Mouse (Mus musculus) adrenal gland, adult 18-20 months (tissue): ENCODE measurements around the gene Sh2d3c. TPM values are rescaled to one million over a fixed set of nuclear protein-coding genes. Genes with fewer than 3 reads are reported as not detected.

Experiments
- DNase-seq, 2 experiments: peaks; one replicate each; pipeline ENCODE4 v3.0.0; 2021 to 2022; ENCODE audit warnings: low spot score in 2 of 2
- total RNA-seq, 2 experiments: library from RNA; stranded (reverse); gene quantifications; 1 replicate in 1 of 2; 2 replicates in 1 of 2; pipeline ENCODE4 v1.2.3; 2021

Gene Sh2d3c
- total RNA-seq, 2 experiments from 2014 or later = 11.6 to 14.9 TPM

DNA sequence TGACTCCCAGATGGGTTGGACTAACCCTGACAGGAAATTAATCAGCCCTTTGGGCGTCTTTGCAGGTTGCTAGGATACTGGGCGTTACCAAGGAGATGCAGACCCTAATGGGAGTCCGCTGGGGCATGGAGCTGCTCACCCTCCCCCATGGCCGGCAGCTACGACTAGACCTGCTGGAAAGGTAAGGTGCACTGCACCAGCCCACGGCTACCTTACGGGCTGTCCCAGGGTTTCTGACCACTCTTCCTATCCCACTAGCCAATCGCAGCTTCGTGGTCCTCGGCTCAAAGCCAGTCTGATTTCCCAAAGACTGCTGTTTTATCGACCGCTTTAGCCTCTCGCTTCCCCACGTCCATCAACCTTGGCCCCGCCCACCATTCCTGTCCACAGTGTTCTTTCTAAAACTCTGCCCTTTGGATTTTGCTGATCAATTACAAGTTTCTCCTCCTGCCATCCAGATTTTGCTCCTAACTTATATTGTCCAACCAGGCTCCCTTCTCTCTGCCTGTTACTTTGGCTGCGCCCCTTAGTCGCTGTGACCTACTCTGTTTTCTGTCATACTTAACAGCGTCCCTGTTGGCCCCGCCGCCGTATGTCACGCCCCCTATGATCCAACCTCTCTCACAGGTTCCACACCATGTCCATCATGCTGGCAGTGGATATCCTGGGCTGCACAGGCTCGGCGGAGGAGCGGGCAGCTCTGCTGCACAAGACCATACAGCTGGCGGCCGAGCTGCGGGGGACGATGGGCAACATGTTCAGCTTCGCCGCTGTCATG is 30.2 kb downstream of the Sh2d3c start:
- DNase-seq = peak; percentile 57 to 60

DNA sequence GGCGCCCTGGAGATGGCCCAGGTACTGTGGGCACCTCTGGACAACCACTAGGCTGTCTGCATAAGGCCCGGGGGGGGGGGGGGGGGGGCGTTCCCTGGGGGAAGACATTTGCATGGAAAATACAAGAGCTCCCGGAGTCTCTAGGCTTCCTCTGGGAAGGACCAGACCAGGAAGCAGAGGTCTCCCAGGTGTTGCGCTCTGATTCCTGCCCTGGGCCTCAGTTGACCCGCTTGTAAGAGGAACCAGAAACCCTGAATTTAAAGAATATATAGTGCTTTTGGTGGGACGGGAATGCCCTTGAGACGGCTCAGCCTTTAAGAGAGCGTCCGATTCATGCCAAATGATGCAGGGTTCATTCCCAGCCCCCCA is 30.8 kb downstream of the Sh2d3c start:
- no peak for DNase-seq

DNA sequence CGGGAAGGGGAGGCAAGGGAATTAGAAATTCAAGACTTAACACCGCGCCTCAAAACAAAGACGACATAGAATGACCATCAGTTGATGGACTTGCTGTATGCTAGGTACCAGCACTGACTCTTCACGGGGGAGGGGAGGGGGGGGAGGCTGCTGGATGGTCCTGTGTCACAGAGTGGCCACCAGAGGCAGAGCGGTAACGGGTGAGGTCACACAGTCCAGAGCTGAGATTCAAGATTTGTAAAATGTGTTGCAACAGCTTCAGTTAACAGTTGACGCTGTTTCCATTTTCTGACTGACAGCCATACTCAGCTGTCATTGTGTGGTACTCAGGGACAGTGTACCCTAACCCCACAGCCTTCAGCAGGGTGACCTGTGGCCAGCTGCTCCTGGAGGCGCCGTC is 31.3 kb downstream of the Sh2d3c start:
- DNase-seq = no peak

DNA sequence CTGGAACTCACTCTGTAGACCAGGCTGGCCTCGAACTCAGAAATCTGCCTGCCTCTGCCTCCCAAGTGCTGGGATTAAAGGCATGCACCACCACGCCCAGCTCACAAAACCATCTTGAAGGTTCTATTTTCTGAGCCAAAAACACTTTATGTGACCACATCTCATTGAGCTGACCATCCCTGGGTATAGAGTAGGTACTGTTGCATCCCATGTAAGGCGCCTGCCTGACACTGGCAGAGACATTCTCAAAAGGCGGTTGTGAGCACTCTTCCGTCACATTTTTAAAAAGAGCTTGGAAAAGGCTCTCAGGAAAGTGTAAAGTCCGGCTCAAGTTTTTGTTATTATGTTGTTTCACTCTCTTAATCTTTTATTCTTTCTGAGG is 35.8 kb downstream of the Sh2d3c start:
- no peak for DNase-seq

DNA sequence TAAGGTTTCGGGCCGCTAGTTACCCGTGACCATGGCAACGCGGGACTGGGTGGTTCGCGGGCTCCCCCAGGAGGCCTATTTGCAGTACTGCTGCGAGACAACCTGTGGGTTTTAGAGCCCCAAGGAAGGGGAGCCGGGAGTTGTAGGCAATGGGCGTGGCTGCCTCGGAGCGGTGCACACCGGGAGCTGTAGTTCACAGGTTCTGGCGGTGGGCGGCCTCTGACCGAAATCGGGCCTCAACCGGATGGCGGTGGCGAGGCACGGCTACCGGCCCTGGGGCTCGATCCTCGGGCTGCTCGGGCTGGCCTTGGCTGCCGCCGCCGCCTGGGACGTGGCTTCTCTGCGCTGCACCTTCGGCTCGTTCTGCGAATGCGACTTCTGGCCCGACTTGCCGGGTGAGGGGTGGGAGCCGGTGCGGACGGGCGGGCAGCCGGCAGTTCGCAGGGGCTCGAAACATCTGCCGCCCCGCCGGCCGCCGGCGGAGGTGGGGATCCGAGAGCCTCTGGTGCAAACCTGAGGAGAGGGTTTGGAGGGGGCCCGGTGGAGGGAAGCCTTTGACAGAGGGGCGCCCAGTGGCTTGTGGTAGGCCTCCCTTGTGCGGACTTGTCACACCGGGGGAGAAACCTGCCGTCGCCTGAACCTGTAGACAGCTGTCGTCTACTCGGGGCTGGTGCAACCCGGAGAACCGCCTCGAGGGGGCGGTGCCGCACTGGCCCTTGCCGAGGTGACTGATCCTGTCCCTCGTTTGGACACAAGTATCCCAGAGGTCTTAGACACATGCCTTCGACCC is 36.4 kb downstream of the Sh2d3c start, which contains the start of gene Tor2a:
Gene Tor2a, plus strand, starts transcription at position 179 of the 790 bp plus-strand sequence.
- peak; percentile 93 to 96 for DNase-seq

DNA sequence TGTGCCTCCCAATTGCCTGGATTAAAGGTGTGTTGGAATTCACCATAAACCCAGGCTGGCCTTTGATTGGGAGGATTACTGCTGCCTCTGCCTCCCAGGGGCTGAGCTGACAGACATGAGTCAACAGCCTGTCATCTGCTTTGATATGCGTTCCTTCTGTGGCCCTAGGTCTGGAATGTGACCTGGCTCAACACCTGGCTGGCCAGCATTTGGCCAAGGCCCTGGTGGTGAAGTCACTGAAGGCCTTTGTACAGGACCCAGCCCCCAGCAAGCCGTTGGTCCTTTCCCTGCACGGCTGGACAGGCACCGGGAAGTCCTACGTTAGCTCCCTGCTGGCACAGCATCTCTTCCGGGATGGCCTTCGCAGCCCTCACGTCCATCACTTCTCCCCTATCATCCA is 37.6 kb downstream of the Sh2d3c start:
- DNase-seq = no peak

DNA sequence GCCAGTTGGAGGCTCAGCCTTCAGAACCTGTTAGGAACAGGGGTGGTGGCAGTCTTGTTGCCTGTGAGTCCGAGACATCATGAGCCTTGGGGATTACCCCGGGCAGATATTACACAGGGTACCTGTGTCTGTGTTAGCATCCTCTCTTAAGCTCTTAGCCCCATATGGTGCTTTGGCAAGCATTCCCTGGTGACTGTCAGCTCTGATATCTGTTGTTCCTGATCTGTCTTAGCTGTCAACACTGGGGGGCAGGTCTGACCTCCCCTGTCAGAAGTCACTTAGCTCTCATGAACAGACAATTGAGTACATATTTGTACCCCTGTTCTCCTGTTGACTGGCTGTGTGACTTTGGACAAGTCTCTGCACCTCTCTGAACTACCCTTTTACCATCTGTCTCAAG is 38.1 kb downstream of the Sh2d3c start:
- DNase-seq = no peak

DNA sequence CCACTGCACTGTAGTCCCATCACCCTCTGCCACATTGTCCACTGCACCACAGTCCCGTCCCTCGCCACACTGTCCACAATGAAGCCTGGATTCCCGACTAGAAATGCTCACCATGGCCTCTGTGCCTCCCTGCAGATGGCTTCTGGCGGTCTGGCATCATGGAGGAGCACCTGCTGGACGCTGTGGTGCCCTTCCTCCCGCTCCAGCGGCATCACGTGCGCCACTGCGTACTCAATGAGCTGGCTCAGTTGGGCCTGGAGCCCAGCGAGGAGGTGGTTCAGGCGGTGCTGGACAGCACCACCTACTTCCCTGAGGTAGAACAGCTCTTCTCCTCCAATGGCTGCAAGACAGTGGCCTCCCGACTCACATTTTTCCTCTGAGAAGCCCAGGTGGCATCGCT is 40.5 kb downstream of the Sh2d3c start:
- no peak for DNase-seq

DNA sequence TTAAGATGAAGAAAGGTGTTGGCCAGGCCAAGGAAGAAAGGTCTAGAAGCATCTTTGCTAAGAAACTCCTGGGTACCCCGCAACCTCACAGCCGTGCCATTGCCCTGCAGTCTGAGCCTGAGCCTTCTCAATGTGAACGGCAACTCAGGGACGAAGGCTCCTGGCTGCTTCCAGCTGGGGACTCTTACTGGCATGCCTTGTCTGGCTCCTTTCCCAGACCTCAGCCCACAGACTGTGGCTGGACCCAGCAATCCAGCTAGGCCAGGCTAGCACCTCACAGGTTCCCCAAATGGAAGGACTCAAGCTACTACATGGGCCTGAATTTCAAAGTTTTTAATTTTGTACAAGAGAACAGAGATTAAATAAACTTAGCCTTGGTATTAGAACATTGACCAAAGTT is 41.0 kb downstream of the Sh2d3c start:
- DNase-seq = no peak

DNA sequence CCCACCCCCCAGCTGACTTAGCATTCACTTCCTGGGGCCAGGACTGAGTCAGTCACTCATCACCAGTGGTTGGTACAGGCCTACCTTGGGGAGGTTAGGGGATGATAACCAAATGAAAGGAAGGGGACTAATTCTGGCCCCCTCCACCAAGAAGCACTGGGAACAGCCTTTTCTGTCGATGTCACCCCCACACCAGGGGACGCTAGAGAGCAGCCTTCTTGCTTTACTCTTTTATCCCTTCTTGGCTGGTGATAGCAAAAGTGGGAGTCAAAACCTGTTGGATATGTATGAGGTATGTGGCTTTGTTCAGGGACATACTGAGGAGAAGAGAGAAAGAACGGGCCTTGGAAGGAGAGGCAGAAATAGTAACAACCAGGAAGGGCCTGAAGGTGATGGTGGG is 42.5 kb downstream of the Sh2d3c start:
- no peak for DNase-seq

DNA sequence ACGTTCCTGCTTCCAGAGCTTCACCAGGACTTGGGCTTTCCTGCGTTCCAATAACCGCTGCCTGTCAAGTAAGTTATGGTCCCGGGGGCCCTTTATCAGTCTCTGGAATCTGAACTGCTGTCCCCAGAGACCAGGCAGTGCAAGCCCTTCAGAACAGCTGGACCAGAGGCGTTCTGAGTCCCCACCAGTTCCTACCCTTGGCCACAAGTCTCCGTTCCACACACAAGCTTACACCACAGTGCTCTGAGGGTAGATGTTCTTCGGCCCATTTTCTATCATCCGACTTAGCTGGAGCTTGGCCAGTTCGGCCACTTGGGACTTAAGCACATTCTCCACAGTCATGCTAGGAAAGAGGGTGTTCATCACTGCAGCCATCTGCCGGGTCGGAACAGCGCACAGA is 46.4 kb downstream of the Sh2d3c start:
- no peak for DNase-seq

DNA sequence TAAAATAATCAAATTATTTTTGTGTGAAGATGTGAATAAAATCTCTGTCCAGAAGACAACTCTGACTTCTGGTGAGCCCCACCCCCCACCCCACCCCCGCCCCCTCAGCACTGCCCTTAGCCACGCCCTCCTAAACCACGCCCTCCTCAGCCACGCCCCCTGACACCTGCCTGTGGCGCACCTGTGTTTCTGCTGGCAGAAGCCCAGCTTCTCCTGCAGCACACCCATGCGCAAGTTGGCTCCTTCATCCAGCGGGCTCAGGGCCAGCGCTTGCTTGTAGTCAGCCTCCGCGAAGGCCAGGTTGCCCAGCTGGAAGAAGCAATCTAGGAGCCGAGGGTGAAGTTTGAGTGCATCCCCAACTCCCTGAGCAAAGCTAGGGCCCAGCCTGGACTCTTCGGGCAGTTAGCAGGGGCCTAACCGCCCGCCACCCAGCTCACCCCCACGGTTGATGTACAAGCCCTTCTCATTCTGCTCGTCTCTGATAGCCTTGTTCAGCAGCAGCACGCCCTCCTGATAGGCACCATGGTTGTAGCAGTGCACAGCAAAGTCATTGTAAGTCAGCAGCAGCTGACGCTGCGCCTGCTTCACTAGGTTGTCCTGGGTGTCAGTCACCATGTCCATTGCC is 47.9 kb downstream of the Sh2d3c start:
- DNase-seq = no peak

DNA sequence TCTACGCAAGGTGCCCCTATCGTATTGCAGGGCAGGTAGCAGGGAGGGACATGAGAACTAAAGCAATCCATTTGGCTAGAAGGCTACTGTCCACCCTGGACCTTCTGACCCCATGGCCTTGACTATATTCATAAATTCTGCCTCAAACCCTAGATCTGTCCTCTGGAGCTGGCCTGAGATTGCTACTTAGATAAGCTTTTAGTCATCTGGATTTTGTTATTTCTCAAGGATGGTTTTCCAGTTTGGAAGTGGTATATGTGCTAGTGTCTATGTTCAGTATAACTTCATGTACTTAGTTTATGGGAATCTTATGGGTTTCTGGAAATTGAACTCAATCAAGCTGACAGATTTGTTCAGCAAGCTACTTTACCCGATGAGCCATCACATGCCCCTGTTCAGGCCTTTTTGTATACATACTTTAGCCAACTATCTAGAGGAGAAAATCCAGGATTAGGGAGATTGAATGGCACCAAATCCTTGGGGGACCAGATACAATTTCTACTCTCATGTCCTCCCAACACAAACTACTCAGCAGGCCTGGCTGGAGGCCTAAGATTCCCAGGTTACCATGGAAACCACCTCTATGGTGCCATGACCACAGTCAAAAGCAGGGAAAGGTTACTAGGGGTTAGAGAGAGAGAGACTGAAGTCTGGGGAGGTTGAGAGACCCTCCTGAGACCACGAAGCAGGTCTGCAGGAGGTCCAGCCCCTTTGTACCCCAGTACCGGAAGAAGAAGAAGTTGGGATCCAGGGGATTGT is 48.7 kb downstream of the Sh2d3c start:
- DNase-seq = no peak

DNA sequence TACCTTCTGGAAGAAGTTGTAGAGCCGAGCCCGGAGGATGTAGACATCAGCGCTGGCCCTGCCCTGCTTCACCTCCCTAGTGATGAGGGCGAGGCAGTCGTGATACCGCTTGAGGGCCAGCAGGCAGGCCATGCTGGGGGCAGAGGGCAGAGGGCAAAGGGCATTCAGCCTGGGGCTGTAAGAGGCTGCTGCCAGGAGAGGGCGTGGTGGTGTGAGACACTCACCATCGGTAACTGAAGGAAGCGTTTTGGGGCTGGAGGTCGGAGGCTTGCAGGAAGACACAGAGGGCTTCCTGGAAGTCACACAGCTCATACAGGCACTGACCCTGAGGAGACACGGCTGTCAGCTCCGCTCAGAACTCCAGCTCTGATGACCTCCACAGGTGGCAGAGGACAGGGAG is 51.0 kb downstream of the Sh2d3c start:
- DNase-seq = no peak

DNA sequence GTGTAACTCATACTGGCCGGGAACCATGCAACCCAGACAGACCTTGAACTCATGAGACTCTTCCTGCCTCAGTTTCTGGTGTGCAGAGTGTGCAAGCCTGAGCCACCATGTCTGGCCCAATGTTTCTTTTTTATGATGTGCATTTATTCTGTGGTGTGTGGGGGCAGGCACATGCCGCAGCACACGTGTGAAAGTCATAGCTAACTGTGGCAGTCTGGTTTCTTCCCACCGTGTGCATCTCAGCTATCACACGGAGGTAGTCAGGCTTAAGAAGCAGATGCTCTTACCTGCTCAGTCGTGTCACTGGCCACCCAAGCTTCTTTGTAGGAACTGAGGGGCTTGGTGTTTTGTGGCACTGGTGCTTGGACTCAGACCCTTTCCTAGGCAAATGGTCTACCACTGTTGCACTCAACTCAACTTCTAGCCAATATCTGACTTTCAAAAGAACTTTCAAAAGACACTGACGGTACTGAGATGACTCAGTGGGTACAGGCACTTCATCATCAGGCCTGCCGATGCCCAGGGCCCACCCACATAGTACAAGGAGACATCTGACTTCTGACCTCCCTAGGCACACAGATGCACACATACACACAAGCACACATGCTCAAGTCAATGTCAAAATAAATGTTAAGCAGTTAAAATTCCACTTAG is 51.9 kb downstream of the Sh2d3c start:
- DNase-seq = no peak

DNA sequence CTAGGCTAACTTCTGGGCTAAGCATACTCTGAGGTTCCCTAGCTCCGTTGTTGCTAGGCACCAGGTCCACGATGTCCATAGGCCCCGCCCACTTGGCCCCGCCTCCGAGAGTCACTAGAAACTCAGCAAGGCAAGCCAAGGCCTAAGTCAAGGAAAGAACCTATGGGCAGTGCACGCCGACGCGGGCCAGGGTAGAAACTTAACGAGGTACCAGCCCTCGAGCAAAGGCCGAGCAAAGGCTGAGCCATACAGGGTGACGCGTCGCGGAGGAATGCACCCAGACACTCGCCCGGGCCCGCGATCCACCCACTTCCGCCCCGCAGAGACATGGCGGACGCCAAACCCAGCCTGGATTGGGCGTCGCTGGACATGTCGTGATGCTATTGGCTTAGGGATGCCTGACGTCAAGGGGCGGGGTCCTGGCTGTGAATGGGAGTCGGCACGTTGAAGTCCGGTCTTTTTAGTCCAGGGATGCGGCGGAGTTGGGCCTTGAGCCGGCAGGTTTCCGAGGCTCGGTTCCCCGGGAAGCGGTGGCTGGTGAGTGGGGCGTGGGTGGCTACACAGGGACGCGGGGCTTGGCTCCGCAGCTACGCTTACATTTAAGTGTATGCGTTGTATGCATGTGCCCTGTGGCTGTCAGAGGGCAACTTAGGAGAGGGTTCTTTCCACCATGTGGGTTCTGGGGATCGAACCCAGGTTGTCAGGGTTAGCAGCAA is 54.7 kb downstream of the Sh2d3c start, which contains the start of the genes Ttc16 and Ptrh1:
Gene Ttc16, minus strand, starts transcription at position 275 of the 716 bp plus-strand sequence.
Gene Ptrh1, plus strand, starts transcription at position 428 of the 716 bp plus-strand sequence.
- DNase-seq = peak; percentile 97

DNA sequence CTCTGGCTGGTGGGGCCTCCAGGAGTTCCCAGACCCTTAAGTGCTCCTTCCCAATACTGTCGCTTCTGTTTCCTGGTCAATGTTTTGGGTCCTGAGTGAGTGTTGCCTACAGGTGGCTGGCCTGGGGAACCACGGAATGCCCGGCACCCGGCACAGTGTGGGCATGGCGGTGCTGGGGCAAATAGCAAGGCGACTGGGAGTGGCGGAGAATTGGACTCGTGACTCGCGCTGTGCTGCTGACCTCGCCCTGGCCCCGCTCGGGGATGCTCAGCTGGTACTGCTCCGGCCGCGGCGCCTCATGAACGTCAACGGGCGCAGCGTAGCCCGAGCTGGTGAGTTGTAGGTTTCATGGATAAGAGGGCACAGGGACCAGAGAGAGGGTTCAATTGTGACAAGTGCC is 55.3 kb downstream of the Sh2d3c start:
- no peak for DNase-seq

DNA sequence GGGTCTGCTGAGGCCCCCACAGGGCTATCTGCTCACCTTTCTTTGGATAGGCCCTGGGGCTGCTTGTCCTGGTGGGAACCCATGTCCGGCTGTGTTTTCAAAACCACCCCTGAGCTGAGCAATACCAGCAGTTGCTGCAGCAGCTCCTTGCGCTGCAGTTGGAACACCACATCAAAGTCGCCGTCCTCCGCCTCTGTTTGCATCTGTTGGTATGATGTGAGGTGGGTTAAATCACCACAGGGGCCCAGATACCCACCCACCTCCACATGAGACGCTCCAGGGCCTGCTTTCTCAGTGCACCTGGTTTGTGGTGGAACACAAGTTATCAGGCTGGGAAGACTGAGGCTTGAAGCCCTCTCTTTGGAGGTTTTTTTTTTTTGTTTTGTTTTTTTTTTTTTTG is 57.2 kb downstream of the Sh2d3c start:
- no peak for DNase-seq

DNA sequence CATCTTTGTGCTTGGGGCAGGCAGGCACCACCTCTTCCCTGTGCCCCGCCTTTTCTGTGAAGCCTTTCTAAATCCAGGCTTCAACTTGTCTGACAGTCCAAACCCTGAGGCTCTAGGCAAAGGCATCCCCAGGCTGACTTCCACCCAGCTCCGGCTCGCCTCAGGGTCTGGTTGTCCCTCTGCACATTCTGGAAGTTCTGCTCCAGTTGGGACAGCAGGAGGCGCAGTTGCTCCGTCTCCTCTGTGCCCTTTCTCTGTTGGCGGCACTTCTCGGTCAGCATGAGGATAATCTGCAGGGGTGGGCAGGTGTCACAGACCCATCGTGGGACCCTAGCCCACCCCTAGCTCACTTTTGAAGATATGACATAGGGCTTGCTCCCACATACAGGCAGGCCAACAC is 58.3 kb downstream of the Sh2d3c start:
- peak; percentile 46 to 64 for DNase-seq

DNA sequence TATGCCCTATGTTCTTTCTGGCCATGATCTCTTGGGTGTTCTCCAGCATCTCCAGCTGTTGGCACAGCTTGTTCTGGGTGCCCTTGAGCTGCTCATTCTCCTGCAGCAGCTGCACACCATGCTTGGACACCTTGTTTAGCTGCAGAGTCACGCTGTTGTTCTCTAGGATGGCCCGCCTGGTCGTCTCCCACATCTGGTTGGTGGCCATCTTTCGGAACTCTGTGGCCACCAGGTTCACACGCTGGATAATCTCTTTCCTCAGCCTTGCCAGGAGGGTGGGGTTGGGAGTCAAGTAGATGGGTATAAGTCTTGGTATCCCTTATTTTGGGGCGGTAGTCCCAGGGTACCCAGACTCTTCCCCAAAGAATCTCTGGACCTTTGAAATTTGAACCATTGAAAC is 58.9 kb downstream of the Sh2d3c start:
- DNase-seq = no peak
